In genomic region chr15:83148395-83148794, GRCm38 (mm10) we compare ENCODE assay signal across 8 mouse cellular contexts. TPM values are rescaled to one million over a fixed set of nuclear protein-coding genes. Genes with fewer than 3 reads are reported as not detected.
DNase-seq lines count a peak whose midpoint lies in the region; ATAC-seq and TF ChIP-seq lines count a peak whose summit lies in the region.

No protein-coding gene starts in this region.

- peaks cover 4% of the 10 kb centered on the region; the same call in 1 of the 2 replicates for H3K4me1 ChIP-seq in brown adipose tissue, adult 24 weeks (ENCODE audit: control insufficient read depth, insufficient read depth, insufficient read length, low read length)
- peaks cover 22% of the 10 kb centered on the region for H3K4me1 ChIP-seq in hindbrain, embryonic 12.5 days
- peaks cover 8% of the 10 kb centered on the region for H3K4me1 ChIP-seq in midbrain, embryonic 11.5 days (ENCODE audit: control insufficient read depth, insufficient read depth, low read length)

- H3K9me3 ChIP-seq in hindbrain, embryonic 12.5 days (replicated peaks): no peaks in the 10 kb centered on the region
- no peaks in the 10 kb centered on the region for H3K9me3 ChIP-seq in midbrain, embryonic 11.5 days (ENCODE audit: control insufficient read depth, low read length)

- H3K27ac ChIP-seq in left cerebral cortex, adult 2 months: peak overlapping the region; percentile 98
- H3K27ac ChIP-seq in brown adipose tissue, adult 24 weeks (replicated peaks; ENCODE audit: low read depth, low read length): peak overlapping the region; percentile 98
- H3K27ac ChIP-seq in hindbrain, embryonic 12.5 days: peak overlapping the region; percentile 98
- peak overlapping the region; percentile 89; the same call in 1 of the 2 replicates for H3K27ac ChIP-seq in midbrain, embryonic 11.5 days (ENCODE audit: low read depth, low read length)

- H3K9ac ChIP-seq in hindbrain, embryonic 12.5 days: peak overlapping the region; percentile 95
- peak overlapping the region; percentile 93 for H3K9ac ChIP-seq in midbrain, embryonic 11.5 days (ENCODE audit: low read length)

- no peak for ATAC-seq in hindbrain, embryonic 12.5 days (ENCODE audit: low FRiP score)
- no peak for ATAC-seq in midbrain, embryonic 11.5 days (ENCODE audit: low FRiP score)
- ATAC-seq in erythroid progenitor cell, adult 5-6 weeks (replicated peaks; ENCODE audit: low FRiP score, poor library complexity, severe bottlenecking): no peak

- WGBS in hindbrain, embryonic 12.5 days: 3% methylated on average over 21 of the region's 21 CpGs
- WGBS in midbrain, embryonic 11.5 days: 4% methylated on average over 21 of the region's 21 CpGs

- H3K4me2 ChIP-seq in hindbrain, embryonic 12.5 days (replicated peaks): peak overlapping the region; percentile 84
- H3K4me2 ChIP-seq in midbrain, embryonic 11.5 days: peak overlapping the region; percentile 91

- no peak for DNase-seq in left cerebral cortex, adult 2 months (ENCODE audit: extremely low spot score in 1 of 2, low spot score in 2 of 2)
- no peak for DNase-seq in left cerebral cortex, adult 9 months (ENCODE audit: low spot score in 2 of 2)
- peak; percentile 93 for DNase-seq in midbrain, embryonic 11.5 days (ENCODE audit: low spot score, missing footprints)
- no peak for DNase-seq in right cerebral cortex, postnatal 14 days
- no peak for DNase-seq in urinary bladder, postnatal 14 days (ENCODE audit: low spot score)

- peak overlapping the region; percentile 70 for H3K4me3 ChIP-seq in left cerebral cortex, adult 2 months
- peak overlapping the region; percentile 99 for H3K4me3 ChIP-seq in brown adipose tissue, adult 24 weeks (ENCODE audit: insufficient read depth, low read depth, low read length)
- peak overlapping the region; percentile 76 for H3K4me3 ChIP-seq in hindbrain, embryonic 12.5 days
- peak overlapping the region; percentile 61 for H3K4me3 ChIP-seq in midbrain, embryonic 11.5 days (ENCODE audit: low read depth, low read length)

- no peak for TF ChIP-seq CTCF in left cerebral cortex, adult 2 months (IDR thresholded peaks at IDR 0.05)

- no peaks in the 10 kb centered on the region for H3K27me3 ChIP-seq in hindbrain, embryonic 12.5 days
- no peaks in the 10 kb centered on the region for H3K27me3 ChIP-seq in midbrain, embryonic 11.5 days (ENCODE audit: control insufficient read depth, insufficient read depth, low read length)

- intact Hi-C loops in left cerebral cortex, adult 2 months (cut with DNase I): loop anchor here (2.0 kb wide), 1 partner anchor 24 kb away; the partner anchor contains the start of gene Cyb5r3

- peaks cover 25% of the 10 kb centered on the region for H3K36me3 ChIP-seq in hindbrain, embryonic 12.5 days
- H3K36me3 ChIP-seq in midbrain, embryonic 11.5 days (ENCODE audit: control insufficient read depth, insufficient read depth, low read length): peaks cover 9% of the 10 kb centered on the region; the same call in 1 of the 2 replicates

RNA-seq across cellular contexts. Expression of gene Poldip3, which starts 0.8 kb away (rescaled TPM):
- 10 to 100 TPM; 86.5 to 95.1 TPM for total RNA-seq in left cerebral cortex, adult 2 months (2021)
- polyA plus RNA-seq in brown adipose tissue, adult 24 weeks (2012; ENCODE audit: insufficient read depth, insufficient read length, missing spikeins): 14.0 and 18.5 TPM in 2 replicates
- polyA plus RNA-seq in hindbrain, embryonic 12.5 days (2016; fragmentation: Nextera tagmentation; extraction: Ambion mirVana): 163 and 168 TPM in 2 replicates
- polyA plus RNA-seq in midbrain, embryonic 11.5 days (2014; fragmentation: Nextera tagmentation; extraction: Ambion mirVana): 167 and 173 TPM in 2 replicates
- 39.6 and 46.5 TPM in 2 replicates for total RNA-seq in erythroid progenitor cell, adult 5-6 weeks (2015; ENCODE audit: low replicate concordance)
- total RNA-seq in erythroid progenitor cell, adult 5-6 weeks (2017; ENCODE audit: low replicate concordance): 66.7 and 92.9 TPM in 2 replicates

RNA-seq across cellular contexts. Expression of gene Cyb5r3, which starts 24.0 kb away (rescaled TPM):
- total RNA-seq in left cerebral cortex, adult 2 months (2021): 10 to 100 TPM; 58.4 to 63.1 TPM
- polyA plus RNA-seq in brown adipose tissue, adult 24 weeks (2012; ENCODE audit: insufficient read depth, insufficient read length, missing spikeins): 84.4 and 166 TPM in 2 replicates
- 148 and 154 TPM in 2 replicates for polyA plus RNA-seq in hindbrain, embryonic 12.5 days (2016; fragmentation: Nextera tagmentation; extraction: Ambion mirVana)
- polyA plus RNA-seq in midbrain, embryonic 11.5 days (2014; fragmentation: Nextera tagmentation; extraction: Ambion mirVana): 156 and 161 TPM in 2 replicates
- 106 and 112 TPM in 2 replicates for total RNA-seq in erythroid progenitor cell, adult 5-6 weeks (2015; ENCODE audit: low replicate concordance)
- total RNA-seq in erythroid progenitor cell, adult 5-6 weeks (2017; ENCODE audit: low replicate concordance): 48.1 and 57.9 TPM in 2 replicates

RNA-seq across cellular contexts. Expression of gene Rrp7a, which starts 25.8 kb away (rescaled TPM):
- 100 to 1,000 TPM; 147 to 159 TPM for total RNA-seq in left cerebral cortex, adult 2 months (2021)
- 14.4 and 18.3 TPM in 2 replicates for polyA plus RNA-seq in brown adipose tissue, adult 24 weeks (2012; ENCODE audit: insufficient read depth, insufficient read length, missing spikeins)
- 64.5 and 74.1 TPM in 2 replicates for polyA plus RNA-seq in hindbrain, embryonic 12.5 days (2016; fragmentation: Nextera tagmentation; extraction: Ambion mirVana)
- 70.5 and 79.6 TPM in 2 replicates for polyA plus RNA-seq in midbrain, embryonic 11.5 days (2014; fragmentation: Nextera tagmentation; extraction: Ambion mirVana)
- total RNA-seq in erythroid progenitor cell, adult 5-6 weeks (2015; ENCODE audit: low replicate concordance): 12.6 and 16.9 TPM in 2 replicates
- 12.3 and 31.9 TPM in 2 replicates for total RNA-seq in erythroid progenitor cell, adult 5-6 weeks (2017; ENCODE audit: low replicate concordance)

RNA-seq across cellular contexts. Expression of gene Serhl, which starts 59.1 kb away (rescaled TPM):
- total RNA-seq in left cerebral cortex, adult 2 months (2021): 10 to 100 TPM in 1 of 2 experiments, 1 to 10 TPM in 1; 9.0 to 10.2 TPM
- 64.9 and 91.7 TPM in 2 replicates for polyA plus RNA-seq in brown adipose tissue, adult 24 weeks (2012; ENCODE audit: insufficient read depth, insufficient read length, missing spikeins)
- polyA plus RNA-seq in hindbrain, embryonic 12.5 days (2016; fragmentation: Nextera tagmentation; extraction: Ambion mirVana): 44.3 and 46.1 TPM in 2 replicates
- 46.9 and 47.0 TPM in 2 replicates for polyA plus RNA-seq in midbrain, embryonic 11.5 days (2014; fragmentation: Nextera tagmentation; extraction: Ambion mirVana)
- 21.8 and 33.2 TPM in 2 replicates for total RNA-seq in erythroid progenitor cell, adult 5-6 weeks (2015; ENCODE audit: low replicate concordance)
- 3.0 and 5.9 TPM in 2 replicates for total RNA-seq in erythroid progenitor cell, adult 5-6 weeks (2017; ENCODE audit: low replicate concordance)
